8 mouse cellular contexts compared by ENCODE assay signal in the genomic region with DNA sequence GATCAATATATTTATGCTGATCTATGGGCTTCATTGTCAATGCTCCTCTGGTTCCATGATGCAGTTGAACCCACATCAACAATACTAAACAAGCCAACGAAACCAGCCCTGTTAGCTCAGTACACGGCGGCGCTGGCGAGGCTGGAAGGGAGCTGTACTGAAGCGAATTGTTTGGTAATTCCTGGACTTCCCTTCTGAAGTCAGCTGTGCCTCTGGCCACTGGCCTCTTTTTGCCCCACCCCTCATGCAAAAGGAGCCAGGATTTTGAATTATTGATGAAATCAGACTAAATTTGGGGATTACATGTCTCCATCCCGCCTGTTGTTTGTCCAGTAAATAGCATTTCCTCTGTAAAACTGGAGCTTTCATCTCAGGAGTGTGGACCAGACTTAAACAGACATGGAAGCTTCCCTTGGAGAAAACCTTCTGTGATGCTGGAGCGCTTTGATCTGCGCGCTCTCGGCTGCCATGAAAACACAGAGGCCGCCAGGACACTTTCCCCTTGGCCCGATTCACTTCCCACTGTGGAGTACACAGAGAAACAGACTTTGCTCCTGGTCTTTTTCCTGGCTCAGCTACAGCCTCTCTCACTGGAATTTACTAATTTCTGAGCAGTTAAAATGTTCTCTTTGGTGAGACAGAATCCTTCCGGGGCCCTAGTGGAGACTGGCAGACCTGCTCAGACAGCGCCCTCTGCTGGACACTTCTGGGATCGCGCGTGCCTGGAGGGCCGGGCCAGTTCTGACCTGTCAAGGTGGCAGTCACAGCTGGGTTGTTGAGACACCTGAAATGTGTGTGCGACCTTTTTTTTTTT.
DNase-seq lines count a peak whose midpoint lies in the region; ATAC-seq lines count a peak whose summit lies in the region.

No protein-coding gene starts in this region.

- DNase-seq in R1 (ENCODE audit: low read depth, low spot score), result peak; percentile 70
- peak; percentile 94 to 98 for DNase-seq in cerebellum, postnatal 36 days
- DNase-seq in gastrocnemius, adult 8-10 months (ENCODE audit: low spot score in 2 of 2), result peak; percentile 71 to 73
- DNase-seq in hindlimb bud, embryonic 11.5 days (ENCODE audit: extremely low spot score, low read depth, low spot score), result peak; percentile 52
- peak; percentile 57 to 94 for DNase-seq in left cerebral cortex, adult 8-10 months (ENCODE audit: low spot score in 2 of 2)
- DNase-seq in right cerebral cortex, postnatal 10 days (ENCODE audit: low spot score in 2 of 2), result peak; percentile 85 to 88
- peak; percentile 90 for DNase-seq in urinary bladder, postnatal 25 days (ENCODE audit: low spot score)

- peak; percentile 96 for ATAC-seq in megakaryocyte progenitor cell, adult 5-6 weeks (replicated peaks; ENCODE audit: poor library complexity)

Comparison
In these comparisons a context has a peak if more than half of its experiments do, and no peak if none do; other contexts are left out.
1. Peak in every context shown above with its lines: DNase-seq and ATAC-seq.